Mouse (Mus musculus): ENCODE results near the gene Wdr18. TPM values are rescaled to one million over a fixed set of nuclear protein-coding genes. Genes with fewer than 3 reads are reported as not detected.
A peak's percentile ranks its signal among the peaks of the same experiment; 100 is the strongest.

Wdr18 gene
- total RNA-seq, 1 experiment from 2014 or later, result 36.6 TPM

- peak; percentile 75 for DNase-seq
These were observed 32.5 kb upstream of the Wdr18 start for GRCm38 (mm10) chr10:79927324-79928029.

- peak; percentile 77 for DNase-seq
These were observed 31.8 kb upstream of the Wdr18 start for GRCm38 (mm10) chr10:79928030-79928694.

GRCm38 (mm10) chr10:79928907-79929701 lies 30.8 kb upstream of the Wdr18 start:
- no peak for DNase-seq

GRCm38 (mm10) chr10:79929967-79930825 lies 29.8 kb upstream of the Wdr18 start:
- DNase-seq, result no peak

- DNase-seq, result no peak
These were observed 29.1 kb upstream of the Wdr18 start for GRCm38 (mm10) chr10:79930826-79931186.

- DNase-seq, result no peak
These were observed 28.2 kb upstream of the Wdr18 start for GRCm38 (mm10) chr10:79931797-79932196.

- peak; percentile 66 for DNase-seq
These were observed 27.2 kb upstream of the Wdr18 start for GRCm38 (mm10) chr10:79932736-79933135.

- DNase-seq, result no peak
These were observed 26.7 kb upstream of the Wdr18 start for GRCm38 (mm10) chr10:79933145-79933679.

GRCm38 (mm10) chr10:79933861-79934260 lies 26.1 kb upstream of the Wdr18 start:
- no peak for DNase-seq

- DNase-seq, result peak; percentile 87
These were observed 25.7 kb upstream of the Wdr18 start for GRCm38 (mm10) chr10:79934272-79934721.

GRCm38 (mm10) chr10:79934794-79935569 lies 25.0 kb upstream of the Wdr18 start:
- DNase-seq, result no peak

- peak; percentile 41 for DNase-seq
These were observed 23.6 kb upstream of the Wdr18 start for GRCm38 (mm10) chr10:79936284-79936910.

GRCm38 (mm10) chr10:79936911-79937441 lies 23.0 kb upstream of the Wdr18 start:
- DNase-seq, result peak; percentile 96

- no peak for DNase-seq
These were observed 22.0 kb upstream of the Wdr18 start for GRCm38 (mm10) chr10:79937775-79938526.

- peak; percentile 39 for DNase-seq
These were observed 19.2 kb upstream of the Wdr18 start for GRCm38 (mm10) chr10:79940749-79941148.

- DNase-seq, result no peak
These were observed 17.0 kb upstream of the Wdr18 start for GRCm38 (mm10) chr10:79942988-79943387.

- no peak for DNase-seq
These were observed 16.5 kb upstream of the Wdr18 start for GRCm38 (mm10) chr10:79943471-79943901.

- no peak for DNase-seq
These were observed 14.3 kb upstream of the Wdr18 start for GRCm38 (mm10) chr10:79945507-79946234.

Measured in adrenal gland, postnatal 14 days (tissue).